Mouse (Mus musculus) cerebellum, adult 11 months (tissue): ENCODE results near the gene Spata2.

Source experiments
- DNase-seq: peaks from one replicate; pipeline ENCODE4 v3.0.0; 2022

The Spata2 gene

GRCm38 (mm10) chr2:167508569-167508968, 15.9 kb upstream of the Spata2 start:
- DNase-seq: no peak

GRCm38 (mm10) chr2:167507719-167508385, 15.2 kb upstream of the Spata2 start:
- DNase-seq: peak; percentile 1

- peak; percentile 10 for DNase-seq
These were observed 14.0 kb upstream of the Spata2 start for GRCm38 (mm10) chr2:167506546-167507260.

GRCm38 (mm10) chr2:167505127-167505526, 12.4 kb upstream of the Spata2 start:
- peak; percentile 7 for DNase-seq

- peak; percentile 65 for DNase-seq
These were observed 11.2 kb upstream of the Spata2 start for GRCm38 (mm10) chr2:167503896-167504349.

GRCm38 (mm10) chr2:167503253-167503895, 10.7 kb upstream of the Spata2 start:
- peak; percentile 87 for DNase-seq

GRCm38 (mm10) chr2:167502554-167503252, 10.0 kb upstream of the Spata2 start:
- peak; percentile 23 for DNase-seq

- DNase-seq: no peak
These were observed 4.6 kb upstream of the Spata2 start for GRCm38 (mm10) chr2:167497272-167497671.

- no peak for DNase-seq
These were observed 3.8 kb upstream of the Spata2 start for GRCm38 (mm10) chr2:167496437-167496836.

GRCm38 (mm10) chr2:167491757-167492708, 654 bp downstream of the Spata2 start, which contains the start of gene Rnf114:
Rnf114 (plus strand) TSS chr2:167492645.
- peak; percentile 54 for DNase-seq

GRCm38 (mm10) chr2:167490813-167491525, 1.7 kb downstream of the Spata2 start:
- no peak for DNase-seq

- DNase-seq: no peak
These were observed 4.7 kb downstream of the Spata2 start for GRCm38 (mm10) chr2:167487994-167488393.

- no peak for DNase-seq
These were observed 5.1 kb downstream of the Spata2 start for GRCm38 (mm10) chr2:167487551-167487950.

GRCm38 (mm10) chr2:167486573-167486972, 6.1 kb downstream of the Spata2 start:
- DNase-seq: peak; percentile 71

- DNase-seq: peak; percentile 91
These were observed 6.9 kb downstream of the Spata2 start for GRCm38 (mm10) chr2:167485501-167486377.

- no peak for DNase-seq
These were observed 7.8 kb downstream of the Spata2 start for GRCm38 (mm10) chr2:167484932-167485331.

- DNase-seq: peak; percentile 73
These were observed 8.8 kb downstream of the Spata2 start for GRCm38 (mm10) chr2:167483827-167484410.

GRCm38 (mm10) chr2:167483081-167483826, 9.4 kb downstream of the Spata2 start:
- DNase-seq: no peak

- no peak for DNase-seq
These were observed 10.0 kb downstream of the Spata2 start for GRCm38 (mm10) chr2:167482681-167483080.
